Mouse (Mus musculus) ES-E14 (cell line): Measurements from ENCODE around the gene Pnmal1.

Source experiments
- MAFK ChIP-seq: IDR thresholded peaks from 2 replicates; pipeline ENCODE4 v1.6.1; 2014; ENCODE audit warnings: mild to moderate bottlenecking, low read depth, low read length, inconsistent platforms; ENCODE audit not compliant: insufficient read depth
- ZNF384 ChIP-seq: IDR thresholded peaks from 2 replicates; pipeline ENCODE4 v1.6.1; 2012; ENCODE audit warnings: low read depth, low read length, inconsistent platforms

DNA sequence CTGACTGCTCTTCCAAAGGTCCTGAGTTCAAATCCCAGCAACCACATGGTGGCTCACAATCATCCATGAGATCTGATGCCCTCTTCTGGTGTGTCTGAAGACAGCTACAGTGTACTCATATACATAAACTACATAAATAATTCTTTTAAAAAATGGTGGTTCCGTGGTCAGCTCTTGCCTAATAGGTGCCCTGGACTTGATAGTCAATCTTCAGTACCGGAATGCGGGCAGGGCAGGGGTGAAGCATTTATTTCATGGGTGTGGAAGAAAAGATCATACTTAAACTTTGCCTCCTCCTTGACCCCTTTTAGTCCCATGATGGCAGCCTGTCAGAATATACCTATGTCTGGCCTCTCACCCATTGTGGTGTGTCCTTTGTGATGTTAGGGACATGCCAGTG lies 47.6 kb upstream of the Pnmal1 start:
- TF ChIP-seq MAFK (no peak), ZNF384 (no peak)
